Mouse (Mus musculus) forebrain, embryonic 15.5 days (tissue): Measurements from ENCODE around the gene Txnip. TPM values are rescaled to one million over a fixed set of nuclear protein-coding genes. Genes with fewer than 3 reads are reported as not detected.
A peak's percentile ranks its signal among the peaks of the same experiment; 100 is the strongest.
"Not testable (repeated sequence)": the region's sequence is repeated elsewhere in the genome, so short reads cannot be mapped to it uniquely, and the experiment has no call there.

ENCODE experiments used
- ATAC-seq: fragments of 200-750 bp; cut with Nextera tagmentation; replicated peaks from 2 replicates; pipeline ENCODE4 v1.8.0; 2017; ENCODE audit warnings: mild to moderate bottlenecking, moderate TSS enrichment, moderate library complexity
- H3K27ac ChIP-seq: fragments of 300-500 bp; sonication (generic); replicated peaks from 2 replicates; pipeline ENCODE4 v1.5.1; 2015; ENCODE audit warnings: mild to moderate bottlenecking, inconsistent platforms
- H3K27me3 ChIP-seq: fragments of 300-500 bp; sonication (generic); 2 replicates; pipeline ENCODE4 v1.6.1; 2015; ENCODE audit warnings: inconsistent platforms
- H3K36me3 ChIP-seq: fragments of 300-500 bp; sonication (generic); 2 replicates; pipeline ENCODE4 v1.6.1; 2015; ENCODE audit warnings: mild to moderate bottlenecking, inconsistent platforms
- H3K4me1 ChIP-seq: fragments of 300-500 bp; sonication (generic); 2 replicates; pipeline ENCODE4 v1.6.1; 2015; ENCODE audit warnings: inconsistent platforms
- H3K4me2 ChIP-seq: fragments of 300-500 bp; sonication (generic); replicated peaks from 2 replicates; pipeline ENCODE4 v1.6.1; 2015; ENCODE audit warnings: mild to moderate bottlenecking, inconsistent platforms
- H3K4me3 ChIP-seq: fragments of 300-500 bp; sonication (generic); 2 replicates; pipeline ENCODE4 v1.5.1; 2015; ENCODE audit warnings: mild to moderate bottlenecking, inconsistent platforms
- H3K9ac ChIP-seq: fragments of 300-500 bp; sonication (generic); replicated peaks from 2 replicates; pipeline ENCODE4 v1.6.1; 2015; ENCODE audit warnings: mild to moderate bottlenecking, inconsistent platforms
- H3K9me3 ChIP-seq: fragments of 300-500 bp; sonication (generic); 2 replicates; pipeline ENCODE4 v1.6.1; 2016; ENCODE audit warnings: inconsistent platforms
- WGBS: fragments of 180-500 bp; shearing (Covaris S2); methylation state at CpG from one replicate; pipeline ENCODE4 v1.1.7; 2015; ENCODE audit warnings: mixed read lengths; 5-methylcytosine and 5-hydroxymethylcytosine counted together
- polyA plus RNA-seq: library from polyadenylated mRNA; unstranded; fragments of >200 nt; fragmentation: Nextera tagmentation; extraction: Ambion mirVana; gene quantifications from 2 replicates; pipeline ENCODE4 v1.2.1, GENCODE M21; 2015

Gene Txnip
- 68.4 and 69.3 TPM in 2 replicates for polyA plus RNA-seq

DNA sequence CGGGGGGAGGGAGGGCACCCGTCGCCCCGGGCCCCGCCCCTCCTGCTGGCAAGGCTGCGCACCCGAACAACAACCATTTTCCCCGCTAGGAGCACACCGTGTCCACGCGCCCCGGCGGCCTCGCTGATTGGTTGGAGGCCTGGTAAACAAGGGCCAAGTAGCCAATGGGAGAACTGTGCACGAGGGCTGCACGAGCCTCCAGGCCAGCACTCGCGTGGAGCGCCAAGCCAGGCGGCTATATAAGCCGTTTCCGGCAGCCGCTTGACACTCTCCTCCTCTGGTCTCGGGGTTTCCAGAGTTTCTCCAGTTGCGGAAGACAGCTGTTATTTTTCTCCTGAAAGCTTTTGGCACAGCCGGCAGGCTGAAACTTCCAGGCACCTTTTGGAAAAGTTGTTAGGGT is at the start of gene Txnip:
Gene Txnip (plus strand): TSS at position 264 of the 400 bp plus-strand sequence.
- peaks cover 62% of the 10 kb centered on the region for H3K4me1 ChIP-seq
- ATAC-seq, result peak; percentile 99
- no peaks in the 10 kb centered on the region for H3K9me3 ChIP-seq
- H3K4me2 ChIP-seq, result peak within 1 kb of the TSS; percentile 75
- peak within 1 kb of the TSS; percentile 58 for H3K9ac ChIP-seq
- under 1% methylated on average over 26 of the region's 26 CpGs for WGBS
- peak within 1 kb of the TSS; percentile 63 for H3K4me3 ChIP-seq
- H3K27me3 ChIP-seq, result no peaks in the 10 kb centered on the region
- peaks cover 18% of the 10 kb centered on the region for H3K36me3 ChIP-seq
- H3K27ac ChIP-seq, result peak within 1 kb of the TSS; percentile 76

GRCm38 (mm10) chr3:96507966-96508365 is 49.8 kb upstream of the Txnip start:
- not testable (repeated sequence) for H3K9ac ChIP-seq, H3K4me3 ChIP-seq, H3K4me1 ChIP-seq, ATAC-seq, H3K4me2 ChIP-seq, H3K27ac ChIP-seq, H3K36me3 ChIP-seq, H3K27me3 ChIP-seq, H3K9me3 ChIP-seq
- 93% methylated on average over 8 of the region's 9 CpGs for WGBS

DNA sequence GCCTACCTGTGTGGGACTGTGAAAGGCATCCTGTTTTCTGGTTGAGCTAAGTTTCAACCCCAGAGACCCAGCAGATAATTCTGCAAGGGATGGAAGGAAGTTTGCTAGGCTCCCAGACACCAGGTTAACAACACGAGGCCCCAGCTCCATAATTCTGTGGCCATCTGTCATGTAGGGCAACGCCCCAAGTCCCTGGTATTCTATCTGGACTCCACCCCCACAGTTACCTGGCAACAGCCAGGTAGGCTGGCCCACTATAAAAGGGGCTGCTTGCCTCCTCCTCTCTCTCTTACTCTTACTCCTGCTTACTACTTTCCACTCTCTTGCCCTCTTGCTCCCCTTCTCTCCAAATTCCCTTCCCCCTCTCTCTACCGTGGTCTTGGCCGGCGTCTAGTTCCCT is 37.6 kb upstream of the Txnip start:
- H3K4me1 ChIP-seq, result no peaks in the 10 kb centered on the region
- no peaks in the 10 kb centered on the region for H3K9me3 ChIP-seq
- no peaks in the 10 kb centered on the region for H3K36me3 ChIP-seq
- ATAC-seq, result no peak
- no peak overlapping the region for H3K9ac ChIP-seq
- H3K4me3 ChIP-seq, result no peak overlapping the region
- WGBS, result 64% methylated on average over 5 of the region's 5 CpGs
- H3K27ac ChIP-seq, result no peak overlapping the region
- H3K4me2 ChIP-seq, result no peak overlapping the region
- H3K27me3 ChIP-seq, result no peaks in the 10 kb centered on the region

DNA sequence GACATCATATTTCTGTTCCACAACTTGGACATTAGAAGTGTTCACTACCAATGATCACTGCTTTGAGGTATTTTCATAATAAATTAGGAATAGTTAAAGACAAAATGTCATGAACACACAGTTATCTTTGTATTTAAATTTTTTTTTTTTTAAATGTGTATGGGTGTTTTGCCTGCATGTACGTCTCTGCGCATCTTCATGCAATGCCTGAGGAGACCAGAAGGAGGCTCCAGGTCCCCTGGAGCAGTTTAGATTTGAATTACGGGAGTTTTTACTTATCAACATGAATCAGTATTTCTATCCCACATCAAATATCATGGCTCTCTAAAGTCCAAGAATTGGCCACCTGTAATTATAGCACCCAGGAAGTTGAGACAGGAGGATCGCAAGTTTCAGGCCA is 35.6 kb upstream of the Txnip start:
- no peak overlapping the region for H3K9ac ChIP-seq
- no peaks in the 10 kb centered on the region for H3K9me3 ChIP-seq
- H3K27me3 ChIP-seq, result peaks cover 8% of the 10 kb centered on the region
- ATAC-seq, result no peak
- no peaks in the 10 kb centered on the region for H3K36me3 ChIP-seq
- H3K4me3 ChIP-seq, result no peak overlapping the region
- H3K4me1 ChIP-seq, result peaks cover 3% of the 10 kb centered on the region
- H3K27ac ChIP-seq, result no peak overlapping the region
- 53% methylated on average over 4 of the region's 4 CpGs for WGBS
- H3K4me2 ChIP-seq, result no peak overlapping the region

GRCm38 (mm10) chr3:96524028-96524810 is 33.5 kb upstream of the Txnip start:
- H3K4me2 ChIP-seq, result no peak overlapping the region
- no peak overlapping the region for H3K9ac ChIP-seq
- H3K4me3 ChIP-seq, result no peak overlapping the region
- ATAC-seq, result no peak
- no peak overlapping the region for H3K27ac ChIP-seq
- H3K9me3 ChIP-seq, result no peaks in the 10 kb centered on the region
- peaks cover 20% of the 10 kb centered on the region for H3K27me3 ChIP-seq
- H3K36me3 ChIP-seq, result no peaks in the 10 kb centered on the region
- H3K4me1 ChIP-seq, result peaks cover 7% of the 10 kb centered on the region
- 69% methylated on average over 12 of the region's 12 CpGs for WGBS

DNA sequence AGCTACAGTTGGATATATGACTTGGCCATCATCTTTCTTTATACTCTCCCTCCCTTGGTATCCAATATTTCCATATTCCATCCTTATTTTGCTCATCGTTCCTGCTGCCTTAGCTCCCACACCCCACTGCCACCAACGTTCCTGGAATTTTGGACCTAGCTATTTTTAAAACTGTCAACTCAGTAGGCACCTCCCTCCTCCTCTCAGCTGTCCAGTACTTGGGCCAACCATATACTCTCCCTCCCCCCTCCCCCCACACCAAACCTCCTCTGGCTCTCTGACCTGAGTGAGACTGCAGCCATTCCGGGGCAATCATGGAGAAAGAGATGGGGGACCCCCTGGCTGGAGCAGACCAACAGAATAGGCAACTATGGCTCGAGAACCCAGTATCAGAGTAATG is 32.8 kb upstream of the Txnip start, which contains the start of gene Hfe2:
Gene Hfe2 (plus strand): TSS at position 259 of the 400 bp plus-strand sequence.
- H3K4me2 ChIP-seq, result no peak within 1 kb of the TSS
- 84% methylated on average over 4 of the region's 4 CpGs for WGBS
- H3K27ac ChIP-seq, result no peak within 1 kb of the TSS
- no peak within 1 kb of the TSS for H3K4me3 ChIP-seq
- H3K27me3 ChIP-seq, result peaks cover 20% of the 10 kb centered on the region
- H3K4me1 ChIP-seq, result peaks cover 7% of the 10 kb centered on the region
- H3K36me3 ChIP-seq, result no peaks in the 10 kb centered on the region
- no peaks in the 10 kb centered on the region for H3K9me3 ChIP-seq
- no peak within 1 kb of the TSS for H3K9ac ChIP-seq
- ATAC-seq, result no peak

DNA sequence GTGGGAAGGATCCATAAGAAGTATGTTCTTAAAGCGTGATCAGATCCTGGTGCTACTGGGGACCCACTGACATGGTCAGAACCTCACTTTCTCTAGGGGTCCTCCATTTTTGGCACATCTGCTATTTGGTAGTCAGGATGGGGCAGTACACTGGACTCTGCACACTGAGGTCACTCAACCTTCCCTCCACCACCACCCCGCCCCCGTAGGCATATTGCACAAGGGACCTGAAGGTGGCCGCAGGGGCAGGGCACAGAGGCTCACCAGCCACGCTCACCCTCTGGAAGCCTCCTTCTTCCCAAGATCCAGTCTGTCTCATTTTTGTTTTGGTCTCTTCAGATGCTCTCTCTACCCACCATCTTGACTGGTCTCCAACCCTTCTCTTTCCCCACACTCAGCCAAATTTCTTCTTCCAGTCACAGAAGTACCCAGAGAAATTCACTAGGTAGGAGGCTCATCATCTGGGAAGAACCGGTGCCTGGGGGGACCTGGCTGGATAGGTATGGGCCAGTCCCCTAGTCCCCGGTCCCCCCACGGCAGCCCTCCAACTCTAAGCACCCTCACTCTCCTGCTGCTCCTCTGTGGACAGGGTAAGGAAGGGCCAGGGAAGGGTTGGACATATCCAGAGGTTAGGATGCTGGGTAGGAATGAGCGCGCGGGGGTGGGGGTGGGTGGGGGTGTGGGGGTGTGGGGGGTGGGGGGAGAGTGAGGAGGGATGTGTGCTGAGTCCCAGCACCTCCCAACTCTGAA is 31.6 kb upstream of the Txnip start:
- peaks cover 7% of the 10 kb centered on the region for H3K4me1 ChIP-seq
- no peaks in the 10 kb centered on the region for H3K9me3 ChIP-seq
- ATAC-seq, result no peak
- WGBS, result 76% methylated on average over 11 of the region's 11 CpGs
- H3K4me3 ChIP-seq, result no peak overlapping the region
- H3K9ac ChIP-seq, result no peak overlapping the region
- peaks cover 20% of the 10 kb centered on the region for H3K27me3 ChIP-seq
- H3K36me3 ChIP-seq, result no peaks in the 10 kb centered on the region
- no peak overlapping the region for H3K27ac ChIP-seq
- H3K4me2 ChIP-seq, result no peak overlapping the region

- Histone ChIP-seq H3K9me3 (no peaks in the 10 kb centered on the region), H3K9ac (peak overlapping the region; percentile 45), H3K4me3 (peak overlapping the region; percentile 44), H3K27ac (no peak overlapping the region), H3K4me1 (peaks cover 7% of the 10 kb centered on the region), H3K4me2 (peak overlapping the region; percentile 81), H3K36me3 (no peaks in the 10 kb centered on the region), H3K27me3 (peaks cover 20% of the 10 kb centered on the region)
- 3% methylated on average over 44 of the region's 44 CpGs for WGBS
- peak; percentile 38; the same call in 1 of the 2 replicates for ATAC-seq
These were observed 30.8 kb upstream of the Txnip start for GRCm38 (mm10) chr3:96526864-96527542.

DNA sequence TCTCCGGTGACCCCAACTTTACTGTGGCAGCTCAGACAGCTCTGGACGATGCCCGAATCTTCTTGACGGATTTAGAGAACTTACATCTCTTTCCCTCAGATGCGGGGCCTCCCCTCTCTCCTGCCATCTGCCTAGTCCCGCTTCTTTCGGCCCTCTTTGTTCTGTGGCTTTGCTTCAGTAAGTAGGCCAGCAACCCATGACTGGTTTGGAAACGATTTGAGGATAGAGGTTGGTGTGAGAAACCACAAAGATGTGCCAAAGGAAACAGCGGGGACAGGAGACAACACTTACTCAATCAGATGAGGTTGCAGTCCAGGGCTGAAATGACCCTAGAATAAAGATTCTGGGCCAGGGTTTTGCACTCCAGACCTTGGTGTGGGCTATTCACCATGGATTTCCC is 29.3 kb upstream of the Txnip start:
- peaks cover 20% of the 10 kb centered on the region for H3K27me3 ChIP-seq
- 54% methylated on average over 9 of the region's 9 CpGs for WGBS
- H3K4me1 ChIP-seq, result peaks cover 7% of the 10 kb centered on the region
- no peak for ATAC-seq
- no peak overlapping the region for H3K4me3 ChIP-seq
- no peaks in the 10 kb centered on the region for H3K36me3 ChIP-seq
- no peaks in the 10 kb centered on the region for H3K9me3 ChIP-seq
- no peak overlapping the region for H3K27ac ChIP-seq
- no peak overlapping the region for H3K4me2 ChIP-seq
- no peak overlapping the region for H3K9ac ChIP-seq

- Histone ChIP-seq H3K36me3 (no peaks in the 10 kb centered on the region), H3K9me3 (no peaks in the 10 kb centered on the region), H3K4me2 (no peak overlapping the region), H3K27ac (no peak overlapping the region), H3K4me1 (peaks cover 5% of the 10 kb centered on the region), H3K9ac (no peak overlapping the region), H3K4me3 (no peak overlapping the region), H3K27me3 (peaks cover 13% of the 10 kb centered on the region)
- 75% methylated on average over 7 of the region's 7 CpGs for WGBS
- no peak for ATAC-seq
These were observed 25.7 kb upstream of the Txnip start for GRCm38 (mm10) chr3:96532050-96532449.

- 58% methylated on average over 2 of the region's 2 CpGs for WGBS
- no peak for ATAC-seq
- Histone ChIP-seq H3K36me3 (no peaks in the 10 kb centered on the region), H3K4me3 (no peak overlapping the region), H3K27ac (no peak overlapping the region), H3K4me2 (no peak overlapping the region), H3K9ac (no peak overlapping the region), H3K27me3 (no peaks in the 10 kb centered on the region), H3K4me1 (no peaks in the 10 kb centered on the region), H3K9me3 (no peaks in the 10 kb centered on the region)
These were observed 23.5 kb upstream of the Txnip start for GRCm38 (mm10) chr3:96534300-96534699.

- WGBS, result 90% methylated on average over 2 of the region's 2 CpGs
- Histone ChIP-seq H3K9me3 (no peaks in the 10 kb centered on the region), H3K27me3 (no peaks in the 10 kb centered on the region)
These were observed 18.4 kb upstream of the Txnip start for GRCm38 (mm10) chr3:96539316-96539715.

More at GRCm38 (mm10) chr3:96539316-96539715, 18.4 kb upstream of the Txnip start:
- no peak overlapping the region for H3K4me2 ChIP-seq
- H3K4me3 ChIP-seq, result no peak overlapping the region
- H3K27ac ChIP-seq, result no peak overlapping the region
- no peak overlapping the region for H3K9ac ChIP-seq
- no peak for ATAC-seq
- no peaks in the 10 kb centered on the region for H3K36me3 ChIP-seq
- H3K4me1 ChIP-seq, result 0 out of 2 replicates have a peak, but pooled peaks cover 2% of the 10 kb centered on the region
